Mouse (Mus musculus) left cerebral cortex, adult 9 months (tissue): ENCODE measurements around the gene Orc1.
A peak's percentile ranks its signal among the peaks of the same experiment; 100 is the strongest.

ENCODE experiments used
- DNase-seq, 2 experiments: peaks; one replicate each; pipeline ENCODE4 v3.0.0; 2022; ENCODE audit warnings: low spot score in 2 of 2

Orc1 gene

GRCm38 (mm10) chr4:108578840-108579742, at the start of gene Orc1, which contains the start of gene Prpf38a:
Gene Orc1 (plus strand): TSS chr4:108579423.
Gene Prpf38a (minus strand): TSS chr4:108579336.
- peak; percentile 91 to 97 for DNase-seq

- no peak for DNase-seq
These were observed 39.5 kb upstream of the Orc1 start for GRCm38 (mm10) chr4:108539701-108540100.

GRCm38 (mm10) chr4:108565026-108565425, 14.2 kb upstream of the Orc1 start:
- DNase-seq: no peak

GRCm38 (mm10) chr4:108572644-108573043, 6.6 kb upstream of the Orc1 start:
- DNase-seq: no peak

GRCm38 (mm10) chr4:108579743-108580411, 654 bp downstream of the Orc1 start:
- DNase-seq: no peak

- DNase-seq: no peak
These were observed 14.2 kb downstream of the Orc1 start for GRCm38 (mm10) chr4:108593376-108593775.

GRCm38 (mm10) chr4:108595785-108596184, 16.6 kb downstream of the Orc1 start:
- DNase-seq: no peak

- no peak for DNase-seq
These were observed 19.1 kb downstream of the Orc1 start for GRCm38 (mm10) chr4:108598306-108598705.

GRCm38 (mm10) chr4:108601870-108602269, 22.6 kb downstream of the Orc1 start:
- no peak for DNase-seq

GRCm38 (mm10) chr4:108608651-108609050, 29.4 kb downstream of the Orc1 start:
- DNase-seq: no peak

- peak in 1 of 2 experiments; percentile 37 for DNase-seq
These were observed 31.7 kb downstream of the Orc1 start for GRCm38 (mm10) chr4:108610935-108611334.

GRCm38 (mm10) chr4:108618586-108618985, 39.4 kb downstream of the Orc1 start:
- DNase-seq: no peak

GRCm38 (mm10) chr4:108619165-108619564, 39.9 kb downstream of the Orc1 start:
- no peak for DNase-seq

GRCm38 (mm10) chr4:108619587-108620341, 40.5 kb downstream of the Orc1 start, which contains the start of gene Cc2d1b:
Gene Cc2d1b (plus strand): TSS chr4:108619940.
- DNase-seq: peak; percentile 80 to 91

- DNase-seq: no peak
These were observed 41.3 kb downstream of the Orc1 start for GRCm38 (mm10) chr4:108620536-108620935.

GRCm38 (mm10) chr4:108621504-108621903, 42.3 kb downstream of the Orc1 start:
- DNase-seq: no peak

GRCm38 (mm10) chr4:108627066-108627465, 47.8 kb downstream of the Orc1 start:
- DNase-seq: no peak

GRCm38 (mm10) chr4:108629363-108629880, 50.2 kb downstream of the Orc1 start:
- DNase-seq: no peak

GRCm38 (mm10) chr4:108630096-108630495, 50.9 kb downstream of the Orc1 start:
- no peak for DNase-seq

GRCm38 (mm10) chr4:108631616-108632015, 52.4 kb downstream of the Orc1 start:
- no peak for DNase-seq

- DNase-seq: no peak
These were observed 54.5 kb downstream of the Orc1 start for GRCm38 (mm10) chr4:108633703-108634102.

GRCm38 (mm10) chr4:108634696-108635095, 55.5 kb downstream of the Orc1 start:
- DNase-seq: no peak
